Comparison of ENCODE assay signal across 16 mouse cellular contexts in the genomic region with DNA sequence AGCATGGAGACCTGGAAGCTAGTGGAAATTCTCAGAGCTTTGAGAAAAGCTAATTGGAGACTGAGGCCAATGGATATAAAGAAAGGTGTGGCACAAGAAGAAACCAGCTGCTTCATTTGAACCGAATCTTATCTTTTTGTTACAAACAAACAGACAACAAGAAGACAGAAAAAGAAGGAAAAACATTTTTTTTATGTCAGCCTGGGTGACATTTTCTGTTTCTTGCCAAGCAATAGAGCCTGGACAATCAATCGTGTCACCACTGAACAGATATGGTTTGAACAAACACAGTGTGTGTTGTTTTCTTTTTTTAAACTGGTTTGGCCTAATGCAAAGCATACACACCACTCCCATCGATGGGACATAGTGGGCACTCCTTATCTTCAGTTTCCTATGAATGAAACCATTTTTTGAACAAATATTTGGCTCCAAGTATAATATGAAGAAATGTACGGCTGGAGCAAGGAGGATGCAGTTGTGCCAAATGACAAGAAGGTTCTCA.
"Had no signal": no experiment of that assay in that cellular context is flagged by ENCODE, and none has a peak within 500 bp of the region (broad histone marks: within the 10 kb centered on the region; RNA-seq: fewer than 3 reads in every experiment).

No protein-coding gene starts in this region.

- ATAC-seq: liver, postnatal 0 days; midbrain, embryonic 15.5 days had no signal

- H3K4me1 ChIP-seq: liver, embryonic 13.5 days; liver, embryonic 15.5 days; megakaryocyte, embryonic 14.5 days; midbrain, embryonic 12.5 days; midbrain, embryonic 15.5 days; neural tube, embryonic 12.5 days had no signal

- H3K27ac ChIP-seq: liver, embryonic 13.5 days; liver, embryonic 15.5 days; macrophage; midbrain, embryonic 12.5 days; midbrain, embryonic 15.5 days; neural tube, embryonic 12.5 days had no signal

- H3K4me2 ChIP-seq: liver, embryonic 11.5 days; liver, embryonic 13.5 days; liver, embryonic 15.5 days; midbrain, embryonic 12.5 days; midbrain, embryonic 15.5 days; neural tube, embryonic 12.5 days had no signal

- DNase-seq: liver; liver, embryonic 13.5 days; liver, postnatal 0 days; lung, postnatal 10 days; lung, postnatal 36 days; right cerebral cortex, postnatal 14 days; thymus, adult 2 months; thymus, postnatal 25 days; thymus, postnatal 4 days had no signal

- H3K27me3 ChIP-seq: liver, embryonic 13.5 days; liver, embryonic 15.5 days; megakaryocyte, embryonic 14.5 days; midbrain, embryonic 12.5 days; midbrain, embryonic 15.5 days; neural tube, embryonic 12.5 days had no signal

- H3K36me3 ChIP-seq: liver, embryonic 13.5 days; liver, embryonic 15.5 days; midbrain, embryonic 12.5 days; midbrain, embryonic 15.5 days; neural tube, embryonic 12.5 days had no signal

- H3K9me3 ChIP-seq: liver, embryonic 13.5 days; liver, embryonic 15.5 days; midbrain, embryonic 12.5 days; midbrain, embryonic 15.5 days; neural tube, embryonic 12.5 days had no signal

- H3K9ac ChIP-seq: liver, embryonic 13.5 days; liver, embryonic 15.5 days; liver, postnatal 0 days; midbrain, embryonic 12.5 days; midbrain, embryonic 15.5 days; neural tube, embryonic 12.5 days had no signal

- H3K4me3 ChIP-seq: liver, embryonic 13.5 days; liver, embryonic 15.5 days; megakaryocyte, embryonic 14.5 days; midbrain, embryonic 12.5 days; midbrain, embryonic 15.5 days; neural tube, embryonic 12.5 days had no signal
